Mouse (Mus musculus): ENCODE data around the gene Tbxas1. TPM values are rescaled to one million over a fixed set of nuclear protein-coding genes. Genes with fewer than 3 reads are reported as not detected.

Tbxas1 gene
- polyA plus RNA-seq, 1 experiment from 2014 or later, result 1.6 TPM

DNA sequence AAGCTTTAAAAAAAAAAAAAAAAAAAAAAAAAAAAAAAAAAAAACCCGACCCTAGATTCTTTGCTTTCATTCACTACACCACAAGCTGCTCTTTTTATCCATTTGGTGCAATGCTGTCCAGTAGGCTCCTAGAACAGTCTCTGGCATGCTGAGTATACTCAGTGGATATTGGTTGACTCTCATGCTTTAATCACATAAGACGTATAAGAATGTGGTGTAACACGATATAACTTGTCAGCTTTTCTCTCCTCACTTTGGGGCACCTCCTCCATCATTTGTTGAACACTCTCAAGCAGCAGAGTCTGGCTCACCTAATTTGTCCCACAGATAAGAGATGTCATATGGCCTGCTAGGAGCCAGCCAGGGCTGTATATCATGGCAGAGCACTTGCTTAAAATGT, 11.6 kb upstream of the Tbxas1 start:
- no peak overlapping the region for H3K4me2 ChIP-seq (replicated peaks)
- H3K4me3 ChIP-seq (replicated peaks), result no peak overlapping the region
- H3K36me3 ChIP-seq, result no peaks in the 10 kb centered on the region
- no peak overlapping the region for H3K27ac ChIP-seq
- H3K9me3 ChIP-seq, result no peaks in the 10 kb centered on the region
- no peak overlapping the region for H3K9ac ChIP-seq (replicated peaks)
- no peaks in the 10 kb centered on the region for H3K27me3 ChIP-seq
- no peak for ATAC-seq
- 53% methylated on average over 3 of the region's 3 CpGs for WGBS
- peaks cover 70% of the 10 kb centered on the region for H3K4me1 ChIP-seq (replicated peaks)

DNA sequence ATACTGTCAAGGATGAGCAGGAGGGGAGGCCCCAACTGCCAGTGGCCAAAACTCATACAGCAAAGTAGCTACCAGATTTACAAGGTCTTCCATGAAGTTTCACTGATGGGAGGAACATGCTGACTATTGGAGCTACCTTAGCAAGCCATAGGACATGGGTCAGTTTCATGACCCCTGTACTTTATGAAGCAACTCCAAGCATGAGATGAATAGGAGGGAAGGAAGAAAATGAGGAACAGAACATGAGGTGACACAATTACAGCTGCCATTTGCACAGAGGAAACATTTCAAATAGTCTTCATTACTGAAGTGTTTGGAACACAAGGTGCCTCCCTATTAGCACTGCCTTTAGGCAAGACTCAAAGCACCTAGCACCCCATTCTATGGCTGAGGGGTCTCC, 9.4 kb upstream of the Tbxas1 start:
- no peak overlapping the region for H3K4me2 ChIP-seq (replicated peaks)
- peaks cover 67% of the 10 kb centered on the region for H3K4me1 ChIP-seq (replicated peaks)
- no peak overlapping the region for H3K27ac ChIP-seq
- no peaks in the 10 kb centered on the region for H3K36me3 ChIP-seq
- no peak overlapping the region for H3K9ac ChIP-seq (replicated peaks)
- no peak overlapping the region for H3K4me3 ChIP-seq (replicated peaks)
- H3K9me3 ChIP-seq, result no peaks in the 10 kb centered on the region
- no peak for ATAC-seq
- H3K27me3 ChIP-seq, result no peaks in the 10 kb centered on the region

DNA sequence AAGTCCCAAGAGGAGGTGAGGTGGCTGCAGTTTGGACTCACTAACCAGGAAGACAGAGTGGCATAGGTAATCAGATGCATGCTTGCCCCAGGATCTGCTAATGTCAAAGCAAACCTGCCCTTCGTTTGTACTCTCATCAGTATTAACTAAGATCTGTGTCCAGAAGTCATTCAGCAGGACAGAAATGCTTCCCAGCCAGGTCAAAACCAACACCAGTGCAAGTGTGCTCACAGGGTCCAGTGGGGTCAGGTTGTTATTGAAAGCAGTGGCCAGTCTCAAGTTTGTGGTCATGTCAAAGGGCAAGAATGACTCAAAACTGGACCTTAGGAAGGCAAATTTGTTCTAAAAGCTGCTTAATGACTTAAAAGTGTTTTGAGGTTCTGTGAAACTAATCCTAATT, 8.8 kb upstream of the Tbxas1 start:
- Histone ChIP-seq H3K4me3 (replicated peaks) (no peak overlapping the region), H3K27me3 (no peaks in the 10 kb centered on the region), H3K27ac (no peak overlapping the region), H3K36me3 (no peaks in the 10 kb centered on the region), H3K4me2 (replicated peaks) (no peak overlapping the region), H3K4me1 (replicated peaks) (peaks cover 66% of the 10 kb centered on the region), H3K9ac (replicated peaks) (no peak overlapping the region), H3K9me3 (no peaks in the 10 kb centered on the region)
- ATAC-seq, result no peak
- WGBS, result 92% methylated on average over 1 of the region's 1 CpGs

DNA sequence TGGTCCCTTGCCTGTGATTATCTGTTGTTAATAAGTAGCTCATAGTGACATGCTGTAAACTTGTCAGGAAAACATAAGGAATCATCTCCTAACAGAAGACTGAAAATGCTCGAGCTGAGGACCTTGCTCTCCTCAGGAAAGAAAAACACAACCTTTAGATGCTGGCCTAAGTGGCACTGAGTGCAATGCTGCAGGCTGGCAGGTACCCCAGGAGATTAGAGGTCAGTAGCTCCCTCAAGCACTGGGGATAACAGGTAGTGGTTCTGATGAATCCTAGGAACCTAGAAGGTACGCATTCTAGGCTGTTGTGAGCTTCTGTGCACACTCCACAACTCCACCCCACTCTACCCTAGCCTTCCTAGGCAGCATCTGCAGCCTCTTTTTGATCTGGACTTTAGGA, 8.4 kb upstream of the Tbxas1 start:
- 84% methylated on average over 2 of the region's 2 CpGs for WGBS
- no peaks in the 10 kb centered on the region for H3K36me3 ChIP-seq
- peaks cover 69% of the 10 kb centered on the region for H3K4me1 ChIP-seq (replicated peaks)
- no peaks in the 10 kb centered on the region for H3K9me3 ChIP-seq
- no peak overlapping the region for H3K27ac ChIP-seq
- no peaks in the 10 kb centered on the region for H3K27me3 ChIP-seq
- no peak for ATAC-seq
- no peak overlapping the region for H3K4me3 ChIP-seq (replicated peaks)
- no peak overlapping the region for H3K4me2 ChIP-seq (replicated peaks)
- H3K9ac ChIP-seq (replicated peaks), result no peak overlapping the region

DNA sequence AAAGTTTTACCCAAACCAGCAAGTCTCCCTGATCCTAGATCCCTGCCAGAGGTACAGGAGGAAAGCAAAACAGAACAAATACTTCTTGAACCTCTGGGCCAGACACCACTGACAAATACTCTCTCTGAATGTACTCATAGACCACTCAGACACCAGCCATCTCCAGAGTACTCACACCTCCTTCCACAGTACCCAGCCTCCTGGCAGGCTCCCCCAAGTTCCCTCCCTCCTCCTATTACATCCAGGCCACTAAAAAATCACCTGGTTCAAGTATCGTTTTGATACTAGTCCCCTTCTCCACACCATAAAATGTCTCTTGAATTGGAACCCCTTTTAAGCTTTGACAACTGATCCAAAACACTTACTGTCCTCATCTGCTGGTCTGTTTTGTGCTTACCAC, 7.9 kb upstream of the Tbxas1 start:
- Histone ChIP-seq H3K4me1 (replicated peaks) (peaks cover 75% of the 10 kb centered on the region), H3K27me3 (no peaks in the 10 kb centered on the region), H3K27ac (no peak overlapping the region), H3K4me2 (replicated peaks) (no peak overlapping the region), H3K36me3 (no peaks in the 10 kb centered on the region), H3K4me3 (replicated peaks) (no peak overlapping the region), H3K9me3 (no peaks in the 10 kb centered on the region), H3K9ac (replicated peaks) (no peak overlapping the region)
- ATAC-seq, result no peak; the same call in 1 of the 2 replicates
- WGBS, result 31% methylated on average over 1 of the region's 1 CpGs

DNA sequence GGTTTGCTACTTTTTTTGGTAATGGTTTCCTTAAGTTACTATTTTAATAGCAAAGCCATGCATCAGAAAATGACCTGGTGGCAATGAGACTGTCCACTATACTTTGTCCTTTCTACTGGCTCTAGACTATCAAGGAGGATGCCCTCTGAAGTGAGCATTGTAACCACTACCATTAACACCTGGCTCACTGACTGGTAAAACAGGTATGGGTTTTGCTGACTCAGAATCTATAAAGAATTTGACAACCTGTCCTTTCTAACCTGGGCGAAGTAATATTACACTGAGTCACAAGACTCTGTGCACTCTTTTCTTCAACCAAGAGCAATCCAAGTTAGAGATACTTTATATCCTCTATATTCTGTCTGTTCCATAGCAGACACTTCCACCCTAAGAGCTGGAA, 6.2 kb upstream of the Tbxas1 start:
- no peaks in the 10 kb centered on the region for H3K9me3 ChIP-seq
- H3K4me3 ChIP-seq (replicated peaks), result no peak overlapping the region
- H3K4me1 ChIP-seq (replicated peaks), result peaks cover 87% of the 10 kb centered on the region
- no peak overlapping the region for H3K27ac ChIP-seq
- H3K36me3 ChIP-seq, result no peaks in the 10 kb centered on the region
- ATAC-seq, result no peak
- H3K4me2 ChIP-seq (replicated peaks), result no peak overlapping the region
- WGBS, result 100% methylated on average over 1 of the region's 1 CpGs
- no peak overlapping the region for H3K9ac ChIP-seq (replicated peaks)
- no peaks in the 10 kb centered on the region for H3K27me3 ChIP-seq

DNA sequence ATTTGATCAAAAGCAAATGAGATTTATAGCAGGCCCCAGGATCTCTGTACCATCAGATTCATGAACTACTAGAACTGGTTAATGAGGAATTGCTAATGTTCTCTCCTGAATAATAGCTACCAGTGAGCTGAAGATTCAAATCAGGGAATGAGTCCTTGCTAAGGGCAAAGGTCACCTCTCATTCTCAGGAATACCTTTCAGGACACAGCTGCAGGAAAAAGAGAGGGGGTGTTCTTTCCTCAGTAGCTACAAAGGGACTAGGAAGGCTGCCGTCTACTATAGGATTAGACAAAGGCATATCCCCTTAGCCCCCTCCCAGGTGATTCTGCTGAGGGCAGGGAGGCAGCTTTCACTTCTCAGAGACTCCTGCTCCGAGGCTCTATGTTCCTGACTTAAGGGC, 5.1 kb upstream of the Tbxas1 start:
- WGBS, result 7% methylated on average over 2 of the region's 2 CpGs
- no peak overlapping the region for H3K9ac ChIP-seq (replicated peaks)
- no peak overlapping the region for H3K27ac ChIP-seq
- H3K4me2 ChIP-seq (replicated peaks), result no peak overlapping the region
- no peaks in the 10 kb centered on the region for H3K27me3 ChIP-seq
- no peaks in the 10 kb centered on the region for H3K9me3 ChIP-seq
- H3K36me3 ChIP-seq, result no peaks in the 10 kb centered on the region
- peaks cover 77% of the 10 kb centered on the region for H3K4me1 ChIP-seq (replicated peaks)
- ATAC-seq, result no peak
- H3K4me3 ChIP-seq (replicated peaks), result no peak overlapping the region

DNA sequence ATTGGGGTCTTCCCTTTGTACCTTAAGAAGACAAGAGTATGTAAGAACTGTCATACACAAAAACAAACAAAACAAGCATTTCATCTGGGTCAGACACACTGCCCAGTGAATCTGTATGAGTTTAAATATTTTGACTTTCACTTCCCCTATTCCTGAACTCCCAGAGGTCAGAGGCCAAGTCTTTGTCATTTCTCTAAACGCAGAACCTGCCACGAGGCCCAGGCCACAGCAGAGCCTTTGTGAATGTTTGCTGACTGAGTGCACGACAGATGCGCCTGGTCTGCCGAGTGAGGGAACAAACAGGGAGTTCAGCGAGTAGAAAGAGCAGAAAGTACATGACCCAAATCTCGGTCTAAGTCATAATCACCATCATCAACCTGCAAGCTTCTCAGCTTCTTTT, 4.2 kb upstream of the Tbxas1 start:
- no peak overlapping the region for H3K4me3 ChIP-seq (replicated peaks)
- ATAC-seq, result no peak
- 11% methylated on average over 7 of the region's 7 CpGs for WGBS
- peak overlapping the region; percentile 33; the same call in 1 of the 2 replicates for H3K4me2 ChIP-seq (replicated peaks)
- no peak overlapping the region for H3K9ac ChIP-seq (replicated peaks)
- no peak overlapping the region for H3K27ac ChIP-seq
- H3K27me3 ChIP-seq, result no peaks in the 10 kb centered on the region
- H3K36me3 ChIP-seq, result no peaks in the 10 kb centered on the region
- H3K4me1 ChIP-seq (replicated peaks), result peaks cover 67% of the 10 kb centered on the region
- no peaks in the 10 kb centered on the region for H3K9me3 ChIP-seq

DNA sequence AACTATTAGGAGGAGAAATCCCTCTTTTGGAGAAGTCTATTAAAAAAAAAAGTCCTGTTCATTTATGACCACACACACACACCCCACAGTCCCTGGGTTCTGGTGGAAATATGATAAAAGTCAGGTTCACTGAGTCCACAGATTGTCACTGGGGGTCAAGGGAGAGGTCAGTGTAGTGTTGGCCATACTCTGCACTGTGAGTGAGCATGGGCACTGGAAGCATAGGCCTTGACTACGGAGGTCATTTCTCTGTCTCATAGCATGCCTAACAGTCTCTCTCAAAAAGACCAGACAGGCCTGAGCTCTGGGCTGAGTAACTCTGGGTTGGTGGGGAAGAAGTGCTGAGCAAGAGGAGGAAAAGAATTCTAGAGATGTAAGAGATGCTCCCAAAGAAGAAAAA, 1.9 kb upstream of the Tbxas1 start:
- Histone ChIP-seq H3K27me3 (peaks cover 6% of the 10 kb centered on the region), H3K9me3 (no peaks in the 10 kb centered on the region), H3K36me3 (no peaks in the 10 kb centered on the region), H3K9ac (replicated peaks) (peak overlapping the region; percentile 100), H3K27ac (peak overlapping the region; percentile 98; the same call in 1 of the 2 replicates), H3K4me2 (replicated peaks) (peak overlapping the region; percentile 69), H3K4me3 (replicated peaks) (peak overlapping the region; percentile 100), H3K4me1 (replicated peaks) (peaks cover 52% of the 10 kb centered on the region)
- WGBS, result 64% methylated on average over 1 of the region's 1 CpGs
- no peak for ATAC-seq

DNA sequence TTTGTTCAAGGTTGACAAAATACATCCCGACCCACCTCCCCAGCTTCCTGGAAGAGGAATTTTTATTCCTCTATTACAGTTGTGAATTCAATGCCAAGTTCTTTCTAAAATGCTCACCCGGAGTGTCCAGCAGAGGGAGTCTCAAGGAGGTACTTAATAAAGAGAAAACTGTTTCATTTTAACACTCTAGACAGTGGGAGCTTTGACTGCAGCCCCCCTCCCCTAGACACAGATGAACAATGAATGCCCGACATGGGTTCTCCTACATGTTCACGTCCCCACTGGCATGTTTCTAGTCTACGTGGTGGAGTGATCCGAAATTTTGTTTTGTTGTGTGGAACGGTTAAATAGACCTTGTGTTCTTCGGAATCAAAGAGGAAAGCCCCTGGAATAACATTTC, 1.2 kb upstream of the Tbxas1 start:
- WGBS, result 9% methylated on average over 8 of the region's 8 CpGs
- H3K4me1 ChIP-seq (replicated peaks), result peaks cover 48% of the 10 kb centered on the region
- no peaks in the 10 kb centered on the region for H3K36me3 ChIP-seq
- peaks cover 6% of the 10 kb centered on the region for H3K27me3 ChIP-seq
- H3K9ac ChIP-seq (replicated peaks), result peak overlapping the region; percentile 100
- H3K4me3 ChIP-seq (replicated peaks), result peak overlapping the region; percentile 100
- no peaks in the 10 kb centered on the region for H3K9me3 ChIP-seq
- peak overlapping the region; percentile 69 for H3K4me2 ChIP-seq (replicated peaks)
- no peak; the same call in 1 of the 2 replicates for ATAC-seq
- H3K27ac ChIP-seq, result peak overlapping the region; percentile 98; the same call in 1 of the 2 replicates

DNA sequence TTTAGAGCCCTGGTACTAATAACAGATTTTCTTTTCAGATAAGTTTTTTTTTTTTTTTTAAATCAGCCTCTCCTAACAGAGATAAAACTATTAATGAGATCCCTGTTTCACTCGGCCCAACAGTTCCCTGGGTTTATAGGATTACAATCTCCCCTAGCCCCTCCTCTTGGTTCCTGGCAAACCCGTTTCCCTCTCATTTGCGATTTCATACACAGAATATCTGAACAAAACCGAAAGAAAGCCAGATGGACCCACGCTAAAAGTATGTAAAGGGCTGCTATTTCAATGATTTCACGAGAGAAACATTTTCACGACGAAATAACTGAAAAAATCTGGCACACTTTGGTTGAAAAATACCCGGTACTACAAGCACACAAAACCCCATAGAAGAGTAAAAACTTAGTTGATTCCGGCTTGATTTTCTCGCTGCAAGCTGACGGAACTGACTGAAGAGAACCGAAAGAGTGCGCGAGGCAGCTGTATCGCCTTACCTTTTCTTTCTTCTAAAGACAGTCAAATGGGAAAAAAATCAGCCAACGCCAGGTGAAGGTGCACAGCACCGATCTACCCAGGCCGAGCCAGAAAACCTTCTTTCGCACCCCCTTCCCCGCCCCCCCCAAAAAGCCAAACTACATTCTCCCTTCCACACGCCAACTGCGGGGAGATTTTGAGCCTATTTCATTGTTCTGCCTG, 493 bp upstream of the Tbxas1 start:
- peak overlapping the region; percentile 100 for H3K9ac ChIP-seq (replicated peaks)
- ATAC-seq, result no peak
- H3K4me3 ChIP-seq (replicated peaks), result peak overlapping the region; percentile 100
- peaks cover 45% of the 10 kb centered on the region for H3K4me1 ChIP-seq (replicated peaks)
- H3K27me3 ChIP-seq, result peaks cover 6% of the 10 kb centered on the region
- H3K4me2 ChIP-seq (replicated peaks), result peak overlapping the region; percentile 69
- peak overlapping the region; percentile 98 for H3K27ac ChIP-seq
- under 1% methylated on average over 23 of the region's 23 CpGs for WGBS
- no peaks in the 10 kb centered on the region for H3K36me3 ChIP-seq
- H3K9me3 ChIP-seq, result no peaks in the 10 kb centered on the region

DNA sequence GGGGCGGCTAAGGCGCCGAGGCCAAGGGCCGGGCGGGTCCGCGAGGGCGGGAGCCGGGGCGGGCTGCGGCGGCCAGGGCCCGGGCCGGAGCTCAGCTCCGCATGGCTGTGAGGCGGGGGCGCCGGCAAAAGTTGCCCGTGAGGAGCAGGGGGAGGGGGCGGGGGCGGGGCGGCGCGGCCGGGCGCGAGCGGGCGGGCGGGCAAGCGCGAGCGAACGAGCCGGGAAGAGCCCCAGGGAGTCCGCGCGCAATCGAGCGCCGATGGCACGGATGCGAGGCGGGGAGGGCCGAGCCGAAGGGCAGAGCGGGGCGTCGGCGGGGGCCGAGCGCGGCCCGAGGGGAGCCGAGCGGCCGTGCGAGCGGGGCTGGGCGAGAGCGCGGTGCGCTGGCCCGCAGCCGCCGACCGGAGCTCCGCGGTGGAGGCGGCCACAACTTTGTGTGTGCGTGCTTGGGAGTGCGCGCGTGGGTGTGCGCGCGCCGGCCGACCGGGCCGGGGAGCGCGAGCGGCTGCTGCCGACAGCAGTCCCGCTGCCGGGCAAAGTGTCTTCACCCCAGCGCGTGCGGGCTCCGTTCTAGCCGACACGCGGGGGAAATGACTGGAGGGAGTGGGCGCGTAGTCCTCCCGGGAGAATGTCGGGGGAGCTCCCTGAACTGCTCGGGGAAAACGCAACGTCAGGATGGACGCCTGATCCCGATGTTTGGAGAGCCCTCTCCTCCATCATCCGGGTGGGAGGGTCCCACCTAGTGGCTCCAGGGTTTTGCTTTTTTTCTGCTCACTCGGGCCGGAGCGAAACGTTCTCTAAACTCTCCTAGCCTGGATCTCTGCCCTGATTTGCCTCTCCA, 1.1 kb downstream of the Tbxas1 start, which contains the start of gene Hipk2:
Gene Hipk2 (minus strand): TSS at position 95 of the 841 bp plus-strand sequence.
- Histone ChIP-seq H3K4me1 (replicated peaks) (peaks cover 33% of the 10 kb centered on the region), H3K36me3 (no peaks in the 10 kb centered on the region), H3K27ac (peak within 1 kb of the TSS; percentile 98), H3K9ac (replicated peaks) (peak within 1 kb of the TSS; percentile 100), H3K4me3 (replicated peaks) (peak within 1 kb of the TSS; percentile 100), H3K27me3 (peaks cover 6% of the 10 kb centered on the region), H3K9me3 (no peaks in the 10 kb centered on the region), H3K4me2 (replicated peaks) (peak within 1 kb of the TSS; percentile 69)
- under 1% methylated on average over 53 of the region's 108 CpGs for WGBS
- peak; percentile 92 for ATAC-seq

Measured in midbrain, embryonic 13.5 days (tissue).